Mouse (Mus musculus) urinary bladder, postnatal 25 days (tissue): ENCODE measurements at regions not wholly inside any gene's neighbourhood (a gene's known extent, or its start where the extent isn't known, plus 50 kb on each side); places are given as distances from the start of the nearest gene placed in this dataset.
A peak's percentile ranks its signal among the peaks of the same experiment; 100 is the strongest.

ENCODE experiments used
- DNase-seq: peaks from one replicate; pipeline ENCODE4 v3.0.0; 2022; ENCODE audit warnings: low spot score

- no peak for DNase-seq
These were observed 202.8 kb upstream of the Nrp1 start for GRCm38 (mm10) chr8:128155604-128156003.

DNA sequence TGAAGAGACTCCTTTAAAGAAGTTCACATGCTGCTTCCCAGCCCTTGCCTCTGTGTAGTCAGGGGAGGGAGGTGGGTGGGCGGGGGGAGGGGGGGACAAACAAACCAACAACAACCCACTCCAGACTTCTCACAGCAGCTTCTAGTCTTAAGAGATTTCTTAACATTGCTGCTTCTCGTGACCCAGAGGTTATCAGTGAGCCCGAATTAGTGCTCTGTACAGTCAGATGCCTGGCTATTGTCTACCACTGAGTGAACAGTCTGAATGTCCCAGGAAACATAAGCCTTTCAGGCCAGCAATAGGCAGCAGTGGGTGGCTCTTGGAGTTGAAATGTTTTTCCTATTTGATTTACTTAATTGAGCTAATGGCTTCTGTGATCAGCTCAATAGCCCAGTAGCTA lies 202.2 kb upstream of the Nrp1 start:
- DNase-seq: no peak

GRCm38 (mm10) chr8:128162857-128163256 lies 195.5 kb upstream of the Nrp1 start:
- no peak for DNase-seq

DNA sequence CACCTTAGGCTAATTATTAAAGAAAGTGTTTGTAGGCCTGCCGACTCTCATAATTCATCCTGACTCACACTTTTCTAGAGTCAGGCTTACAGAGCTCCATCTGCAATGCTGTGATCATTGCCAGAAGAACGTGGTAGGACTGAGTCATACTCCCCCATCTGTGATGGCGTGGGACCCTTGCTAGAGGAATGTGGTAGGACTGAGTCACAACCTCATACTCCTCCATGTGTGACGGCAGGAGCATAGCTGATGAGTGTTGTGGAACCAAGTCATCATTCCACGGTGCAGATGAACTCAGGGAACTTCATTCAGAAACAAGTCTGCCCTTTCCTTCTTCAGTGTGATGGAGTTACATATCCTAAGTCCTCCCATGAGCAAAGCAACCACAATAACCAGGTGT lies 193.4 kb upstream of the Nrp1 start:
- no peak for DNase-seq

- no peak for DNase-seq
These were observed 192.8 kb upstream of the Nrp1 start for GRCm38 (mm10) chr8:128165591-128165990.

GRCm38 (mm10) chr8:128166097-128166496 lies 192.3 kb upstream of the Nrp1 start:
- DNase-seq: no peak

DNA sequence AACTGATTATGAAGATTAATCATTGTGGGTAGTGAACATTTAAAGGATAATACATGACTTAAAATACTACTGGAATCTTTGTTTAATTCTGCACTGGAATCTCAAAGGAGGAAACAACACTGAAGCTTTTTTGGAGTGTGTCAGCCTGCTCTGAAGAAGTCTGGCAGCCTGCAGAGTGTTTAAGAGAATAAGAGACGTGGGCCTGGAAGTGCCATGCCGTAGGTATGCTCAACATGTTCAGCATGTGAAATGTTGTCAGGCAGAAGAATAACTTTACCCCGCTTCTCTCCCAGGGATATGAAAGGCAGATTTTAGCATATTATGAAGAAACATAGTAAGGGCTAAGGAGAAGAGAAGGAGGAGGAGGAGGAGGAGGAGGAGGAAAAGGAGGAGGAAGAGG lies 189.6 kb upstream of the Nrp1 start:
- DNase-seq: no peak

DNA sequence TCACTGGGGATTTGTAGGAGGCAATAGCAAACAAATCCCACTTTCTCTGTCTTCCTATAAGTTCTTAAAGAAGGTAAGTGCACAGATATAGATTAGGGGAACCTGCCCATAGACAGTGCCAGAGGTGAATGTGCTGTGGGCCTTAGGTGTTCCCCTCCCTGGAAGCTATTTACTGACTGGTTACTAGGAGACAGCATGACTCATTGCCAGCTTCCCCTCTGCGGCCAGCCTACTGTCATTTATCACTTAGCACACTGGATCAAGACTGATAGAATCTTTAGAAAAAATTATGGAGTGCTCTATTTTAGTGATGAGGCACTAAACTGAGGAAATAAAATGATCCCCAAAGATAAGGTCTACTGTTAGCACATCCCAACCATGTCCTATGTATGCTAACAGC lies 187.3 kb upstream of the Nrp1 start:
- DNase-seq: no peak

GRCm38 (mm10) chr8:128180214-128180613 lies 178.2 kb upstream of the Nrp1 start:
- no peak for DNase-seq

GRCm38 (mm10) chr8:128183081-128183480 lies 175.3 kb upstream of the Nrp1 start:
- no peak for DNase-seq

- DNase-seq: no peak
These were observed 170.1 kb upstream of the Nrp1 start for GRCm38 (mm10) chr8:128188321-128188720.

- no peak for DNase-seq
These were observed 165.0 kb upstream of the Nrp1 start for GRCm38 (mm10) chr8:128193293-128193887.

- no peak for DNase-seq
These were observed 157.6 kb upstream of the Nrp1 start for GRCm38 (mm10) chr8:128200815-128201214.

GRCm38 (mm10) chr8:128201635-128202034 lies 156.8 kb upstream of the Nrp1 start:
- no peak for DNase-seq

DNA sequence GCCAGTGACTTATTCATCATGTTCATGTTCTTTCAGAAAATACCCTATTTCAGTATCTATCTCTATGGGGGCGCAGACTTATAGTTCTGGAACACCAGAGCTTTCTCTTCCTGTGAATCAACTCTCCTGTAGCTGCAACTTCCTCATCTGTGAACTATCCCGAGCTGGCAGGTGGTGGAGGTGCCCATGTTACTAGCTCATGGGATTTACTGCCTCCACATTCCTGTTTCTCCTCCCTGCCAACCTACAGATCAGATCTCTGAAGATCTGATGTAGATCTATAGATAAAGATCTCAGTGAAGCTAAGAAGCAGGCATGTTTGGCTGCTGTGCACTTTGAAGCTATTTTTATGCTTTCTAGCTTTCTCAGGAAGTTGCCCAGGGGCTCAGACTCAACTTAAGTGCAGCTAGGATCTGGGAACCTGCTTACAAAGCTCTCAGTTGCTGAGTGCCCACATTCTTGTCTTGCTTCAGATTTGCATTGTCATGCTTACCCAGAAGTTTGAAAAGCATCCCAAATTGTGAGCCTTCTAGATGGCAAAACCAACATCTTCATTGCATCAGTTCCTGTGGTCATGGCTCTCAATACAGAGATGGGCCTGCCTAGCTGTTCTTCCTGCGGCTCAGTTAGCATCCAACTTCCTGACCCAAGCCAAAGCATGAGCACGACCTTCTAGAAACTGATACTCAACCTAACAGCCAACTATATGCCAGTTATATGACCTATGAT lies 156.1 kb upstream of the Nrp1 start:
- DNase-seq: no peak

DNA sequence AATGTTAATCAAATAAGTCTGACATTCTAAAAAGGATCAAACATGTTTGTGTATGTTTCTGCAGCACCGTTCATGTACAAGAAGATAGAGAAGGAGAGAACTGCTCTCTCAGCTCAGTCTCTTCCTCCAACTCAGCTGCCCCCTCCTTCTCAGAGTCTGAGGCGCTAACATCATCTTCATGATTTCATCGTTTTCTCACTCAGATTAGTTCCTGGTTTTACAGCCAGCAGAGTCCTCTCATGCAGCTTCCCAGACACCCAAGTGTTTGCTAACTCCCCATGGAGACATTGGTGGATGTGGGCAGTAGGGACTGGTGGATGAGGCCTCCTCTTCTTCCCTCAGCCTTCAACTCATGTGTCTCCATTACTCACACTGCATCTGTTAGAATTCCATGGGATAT lies 153.6 kb upstream of the Nrp1 start:
- DNase-seq: no peak

GRCm38 (mm10) chr8:128207138-128207537 lies 151.3 kb upstream of the Nrp1 start:
- no peak for DNase-seq

DNA sequence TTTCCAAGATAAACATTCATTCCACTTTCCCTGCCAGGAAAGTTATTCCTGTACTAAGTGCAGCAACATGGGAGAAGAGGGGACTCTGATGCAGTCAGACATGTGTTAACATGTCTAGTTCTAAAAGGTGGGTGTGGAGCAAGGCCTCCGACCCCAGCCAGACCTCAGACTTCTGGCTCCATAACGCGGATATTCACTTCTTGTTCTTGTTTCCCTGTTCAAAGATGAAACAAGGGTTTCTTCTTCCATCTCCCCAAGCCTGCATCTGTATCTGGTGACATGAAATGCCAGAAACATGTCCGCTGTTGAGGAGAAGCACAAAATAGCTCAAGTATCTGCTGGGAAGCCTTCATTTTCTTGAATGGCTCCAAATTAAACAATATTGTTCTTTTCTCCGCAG lies 147.6 kb upstream of the Nrp1 start:
- DNase-seq: no peak

DNA sequence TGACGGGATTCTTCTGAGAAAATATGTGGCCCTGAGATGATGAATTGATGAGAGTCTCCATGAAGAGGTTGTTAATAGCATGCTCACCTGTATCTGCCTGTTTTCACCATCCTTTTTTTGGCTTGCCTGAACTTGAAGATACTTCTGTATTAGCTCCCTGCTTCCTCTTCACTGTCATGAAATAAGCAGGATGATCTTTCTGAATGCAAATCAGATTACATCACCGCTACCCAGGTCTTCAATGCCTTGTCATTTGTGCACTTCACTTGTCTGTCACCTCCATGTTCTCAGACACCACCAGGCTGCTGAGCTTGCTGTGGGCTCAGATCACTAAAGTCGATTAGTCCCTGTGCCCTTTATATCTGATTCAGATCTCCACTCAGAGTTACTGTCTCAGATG lies 146.2 kb upstream of the Nrp1 start:
- no peak for DNase-seq

GRCm38 (mm10) chr8:128214256-128214655 lies 144.1 kb upstream of the Nrp1 start:
- DNase-seq: no peak

DNA sequence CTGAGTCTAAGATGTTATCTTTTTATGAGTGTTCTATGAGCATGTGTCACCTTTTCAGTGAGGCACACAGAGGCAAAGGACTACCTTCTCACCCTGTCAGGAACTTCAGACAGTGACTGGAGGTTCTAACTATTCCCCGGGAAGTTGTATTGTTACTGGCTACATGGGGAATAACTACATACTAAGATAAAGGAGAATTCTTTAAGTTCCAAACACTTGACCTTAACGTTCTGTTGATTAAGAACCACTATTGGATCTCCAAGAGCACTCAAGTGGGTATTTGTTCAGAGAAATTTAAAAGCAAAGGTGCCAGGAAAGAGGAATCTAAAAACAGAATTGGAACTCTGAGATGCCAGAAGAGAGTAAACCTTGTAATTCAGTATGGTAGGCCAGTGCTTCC lies 139.5 kb upstream of the Nrp1 start:
- DNase-seq: no peak

GRCm38 (mm10) chr8:128219539-128219938 lies 138.9 kb upstream of the Nrp1 start:
- DNase-seq: peak; percentile 29

DNA sequence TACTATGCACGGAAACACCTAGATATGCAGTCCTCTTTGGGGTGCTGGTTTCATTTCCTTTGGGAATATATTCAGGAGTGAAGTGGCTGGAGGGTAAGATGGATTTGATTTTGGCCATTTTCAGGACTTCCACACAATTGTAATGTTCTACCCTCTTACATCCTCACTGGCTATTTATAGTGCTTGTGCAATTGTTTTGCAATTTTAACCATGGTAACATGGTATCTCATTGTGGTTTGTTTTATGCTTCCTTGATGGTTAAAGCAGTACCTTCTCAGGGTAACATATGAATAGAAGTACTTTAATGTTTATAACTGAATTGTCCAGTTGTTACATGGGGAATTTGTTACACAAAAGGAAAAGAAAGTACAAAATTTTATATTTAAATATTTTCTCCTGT lies 135.3 kb upstream of the Nrp1 start:
- DNase-seq: no peak

GRCm38 (mm10) chr8:128223522-128223921 lies 134.9 kb upstream of the Nrp1 start:
- no peak for DNase-seq
